Mouse (Mus musculus): ENCODE data around the gene Pkn1. TPM values are rescaled to one million over a fixed set of nuclear protein-coding genes. Genes with fewer than 3 reads are reported as not detected.
A peak's percentile ranks its signal among the peaks of the same experiment; 100 is the strongest.

Pkn1 gene
- polyA plus RNA-seq, 2 experiments from 2014 or later: 13.7 to 26.9 TPM

GRCm38 (mm10) chr8:83681099-83681498 is 17.9 kb downstream of the Pkn1 start:
- no peak for ATAC-seq

DNA sequence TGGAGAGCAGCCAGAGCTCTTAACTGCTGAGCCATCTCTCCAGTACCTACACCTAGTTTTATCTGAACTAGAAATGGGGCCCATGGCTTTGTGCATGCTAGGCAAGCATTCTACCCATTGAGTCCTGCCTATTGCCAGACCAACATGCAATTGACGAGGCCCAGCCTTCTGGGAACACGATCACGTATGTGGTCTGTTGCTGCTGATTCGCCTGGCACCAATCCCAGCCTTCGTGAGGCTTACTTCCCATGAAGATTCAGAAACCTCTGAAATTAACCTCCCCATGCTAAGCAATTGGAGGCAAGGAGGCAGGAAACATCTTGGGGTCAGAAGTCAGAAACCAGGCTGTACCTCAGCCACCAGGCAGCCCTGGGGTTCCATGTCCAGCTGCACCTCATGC is 18.4 kb downstream of the Pkn1 start:
- no peak for ATAC-seq

GRCm38 (mm10) chr8:83679866-83680265 is 19.1 kb downstream of the Pkn1 start:
- ATAC-seq: no peak

DNA sequence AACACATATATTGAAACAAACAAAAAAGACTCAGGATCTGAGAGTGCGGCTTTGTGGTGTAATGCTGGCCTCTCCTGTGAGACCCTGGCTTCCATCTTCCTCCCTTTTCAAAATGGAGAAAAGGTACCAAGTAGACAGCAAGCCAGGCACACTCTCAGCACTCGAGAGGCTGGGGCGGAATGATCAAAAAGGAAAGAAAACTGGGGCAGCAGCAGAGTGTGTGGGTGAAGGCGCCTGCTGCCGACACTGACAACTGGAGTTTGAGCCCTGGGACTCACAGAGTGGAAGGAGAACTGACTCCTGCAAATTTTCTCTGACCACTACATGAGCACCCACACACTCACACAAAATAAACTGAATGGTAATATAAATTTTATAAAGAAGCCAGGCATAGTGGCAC is 24.5 kb downstream of the Pkn1 start:
- ATAC-seq: no peak

- ATAC-seq: no peak
These were observed 26.0 kb downstream of the Pkn1 start for GRCm38 (mm10) chr8:83672936-83673335.

GRCm38 (mm10) chr8:83669013-83669412 is 30.0 kb downstream of the Pkn1 start:
- ATAC-seq: no peak

- peak; percentile 15 for ATAC-seq
These were observed 30.7 kb downstream of the Pkn1 start for GRCm38 (mm10) chr8:83668010-83668916.

DNA sequence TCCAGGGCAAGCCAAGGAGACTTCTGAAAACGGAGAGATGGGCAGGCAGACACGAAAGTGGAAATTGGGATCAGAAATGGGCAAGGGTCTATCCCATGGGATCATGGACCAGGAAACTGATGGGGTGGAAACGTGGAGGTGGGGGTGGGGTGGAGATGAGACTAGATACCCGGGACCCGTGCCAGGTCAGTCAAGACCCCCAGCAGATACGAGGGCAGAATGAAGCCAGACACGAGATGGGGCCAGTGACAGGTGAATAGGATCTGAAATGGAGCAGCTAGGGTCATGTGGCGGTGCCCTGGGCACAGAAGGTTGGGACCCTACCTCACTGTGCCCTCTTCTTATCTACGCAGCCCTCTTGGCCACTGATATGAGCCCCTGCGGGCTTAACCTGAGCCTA is 31.5 kb downstream of the Pkn1 start:
- ATAC-seq: no peak

GRCm38 (mm10) chr8:83666866-83667234 is 32.1 kb downstream of the Pkn1 start:
- ATAC-seq: no peak

DNA sequence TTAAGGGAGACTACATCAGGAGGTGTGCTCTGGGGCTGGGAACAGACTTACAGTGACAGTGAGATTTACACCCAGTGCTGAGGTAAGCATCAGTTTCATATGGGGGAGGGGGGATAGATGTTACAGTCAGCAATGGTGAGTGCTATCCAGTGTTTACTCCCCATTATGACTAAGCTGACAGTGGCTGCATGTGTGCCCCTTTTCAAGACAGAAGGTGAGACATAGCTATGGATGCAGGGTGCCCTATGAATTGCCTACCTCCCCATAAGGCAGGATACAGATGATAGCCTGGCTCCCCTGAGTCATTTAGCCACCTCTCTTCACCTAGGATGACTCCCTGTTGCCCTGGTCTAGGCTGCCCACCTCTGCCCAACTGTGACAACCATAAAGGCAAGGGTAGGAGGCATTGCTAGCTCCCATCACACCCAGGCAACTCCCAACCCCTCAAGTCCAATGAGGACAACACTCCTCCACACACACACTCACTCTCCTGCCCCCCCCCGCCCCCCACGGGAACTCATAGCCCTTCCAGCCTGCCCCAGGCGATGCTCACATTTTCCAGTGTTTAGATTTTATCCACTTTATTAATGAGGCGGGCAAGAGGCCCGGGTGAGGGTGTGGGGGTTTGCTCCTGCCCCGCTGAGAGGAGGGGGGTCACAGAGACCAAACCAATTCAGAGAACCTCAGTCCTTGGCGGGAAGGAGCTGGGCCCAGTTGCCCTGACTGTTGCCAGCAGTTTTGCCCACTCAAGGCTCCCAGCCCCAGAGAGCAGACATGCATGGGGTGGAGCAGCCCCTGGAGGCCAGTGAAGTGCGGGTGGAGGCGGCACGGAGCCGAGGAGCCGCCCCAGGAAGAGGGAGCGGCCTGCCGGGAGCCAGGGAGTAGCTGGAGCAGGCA is 32.8 kb downstream of the Pkn1 start, which contains the start of gene Ptger1:
Gene Ptger1, plus strand, starts transcription at position 710 of the 897 bp plus-strand sequence.
- ATAC-seq: no peak

DNA sequence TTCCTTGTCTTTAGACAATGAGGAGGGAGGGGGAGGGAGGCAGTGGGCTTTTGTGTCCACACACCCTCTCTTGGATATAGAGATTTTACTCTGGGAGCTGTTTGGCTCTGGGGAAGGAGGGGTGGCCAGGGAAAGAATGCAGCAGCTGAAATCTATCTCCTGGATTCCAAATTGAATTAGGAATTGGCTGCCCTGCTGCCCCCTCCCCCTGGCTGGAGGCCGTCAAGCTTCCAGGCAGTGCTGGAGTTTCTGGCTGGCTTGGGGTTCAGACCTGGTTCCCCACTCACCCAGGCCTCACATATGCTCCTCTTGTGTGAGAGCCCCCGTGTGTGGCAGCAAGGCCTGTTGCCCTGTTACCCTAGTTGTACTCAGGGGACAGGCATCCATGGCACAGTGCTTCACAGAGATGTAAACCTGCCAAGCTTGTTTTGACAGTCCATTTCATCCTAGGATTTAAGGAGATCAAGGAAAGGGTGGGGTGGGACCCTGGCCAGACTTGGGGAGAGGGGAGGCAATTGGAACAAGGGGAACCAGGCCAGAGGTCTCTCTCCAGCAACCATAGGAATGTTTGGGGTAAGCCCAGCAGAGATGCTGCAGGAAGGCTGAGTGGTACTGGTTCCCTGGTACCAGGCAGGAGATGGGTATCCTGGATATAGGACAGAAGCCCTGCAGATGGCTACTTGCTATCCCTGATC is 33.9 kb downstream of the Pkn1 start:
- no peak for ATAC-seq

DNA sequence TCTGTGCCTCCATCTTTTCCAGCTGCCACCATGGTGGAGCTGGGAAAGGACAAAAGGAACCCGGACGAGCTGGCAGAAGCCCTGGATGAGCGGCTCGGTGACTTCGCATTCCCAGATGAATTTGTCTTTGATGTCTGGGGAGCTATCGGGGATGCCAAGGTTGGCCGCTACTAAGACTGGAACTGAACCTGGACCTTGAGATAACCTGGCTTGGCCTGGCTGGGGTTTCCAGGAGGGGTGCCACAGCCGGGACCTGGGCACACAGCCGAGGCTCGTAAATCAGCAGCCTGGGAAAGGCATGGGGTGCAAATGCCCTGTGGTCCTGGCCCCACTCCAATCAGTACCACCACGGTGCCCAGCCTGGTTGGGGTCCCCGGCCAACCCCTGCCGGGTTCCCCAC is 34.9 kb downstream of the Pkn1 start:
- ATAC-seq: no peak

DNA sequence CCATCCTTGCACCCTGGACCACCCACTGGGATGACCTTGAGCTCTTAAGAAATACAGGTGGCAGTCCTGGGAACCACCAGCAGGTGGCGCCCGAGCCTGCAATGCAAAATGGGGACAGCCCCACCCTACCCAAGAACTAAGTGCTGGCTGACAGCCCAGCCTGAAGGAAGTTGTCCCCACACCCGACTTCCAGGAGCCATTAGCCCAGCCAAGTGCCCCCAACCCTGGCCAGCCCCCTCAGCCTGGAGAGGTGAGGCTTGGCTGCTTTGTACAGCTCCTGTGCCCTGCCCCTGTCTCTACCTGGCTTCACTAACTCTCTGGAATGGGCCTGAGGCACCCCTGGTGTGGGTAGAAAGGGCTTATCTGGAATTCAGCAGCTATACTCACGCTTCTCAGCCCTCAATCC is 36.6 kb downstream of the Pkn1 start:
- ATAC-seq: peak; percentile 81

DNA sequence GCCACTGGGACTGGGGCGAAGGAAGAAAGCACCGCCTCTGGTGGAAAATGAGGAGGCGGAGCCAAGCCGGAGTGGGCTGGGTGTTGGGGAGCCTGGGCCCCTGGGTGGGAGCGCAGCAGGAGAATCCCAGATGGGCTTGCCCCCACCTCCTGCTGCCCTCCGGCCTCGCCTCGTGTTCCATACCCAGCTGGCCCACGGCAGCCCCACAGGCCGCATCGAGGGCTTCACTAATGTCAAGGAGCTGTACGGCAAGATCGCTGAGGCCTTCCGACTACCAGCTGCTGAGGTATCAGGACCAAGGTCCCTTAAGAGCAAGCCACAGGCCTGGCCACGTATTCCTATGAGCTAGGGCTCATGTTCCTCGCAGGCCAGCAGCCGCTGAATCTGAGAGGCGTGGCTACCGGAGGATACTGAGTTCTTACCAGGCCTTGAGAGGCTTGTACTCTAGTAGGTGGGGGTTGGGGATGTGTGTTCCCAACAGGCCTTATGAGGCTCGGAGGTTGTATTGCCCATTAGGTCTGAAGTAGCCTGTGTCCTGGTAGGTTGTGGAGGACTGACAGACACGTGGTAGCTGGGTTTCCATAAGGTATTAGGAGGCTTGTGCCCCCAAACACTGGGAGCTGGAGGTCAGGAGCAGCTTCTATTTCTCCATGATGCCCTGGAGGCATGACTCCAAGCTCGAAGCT is 37.8 kb downstream of the Pkn1 start:
- no peak for ATAC-seq

DNA sequence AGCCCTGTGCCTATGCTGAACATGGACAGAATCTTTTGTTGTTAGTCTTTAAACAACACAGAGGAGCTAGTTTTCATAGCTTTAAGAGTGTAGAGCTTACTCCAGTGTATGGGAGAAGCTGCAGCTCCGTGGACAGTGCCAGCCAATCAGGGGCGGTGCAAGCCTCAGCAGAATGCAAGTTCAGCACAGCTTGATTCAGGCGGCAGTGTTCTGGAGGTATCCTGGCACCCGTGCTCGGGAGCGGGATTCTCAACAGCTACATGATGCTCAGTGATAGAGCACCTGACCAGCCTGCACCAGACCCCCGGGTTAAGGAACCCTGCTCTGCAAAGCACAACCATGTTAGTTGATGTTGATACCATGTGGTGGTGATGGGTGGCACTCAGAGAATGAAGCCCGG is 38.4 kb downstream of the Pkn1 start:
- ATAC-seq: no peak

DNA sequence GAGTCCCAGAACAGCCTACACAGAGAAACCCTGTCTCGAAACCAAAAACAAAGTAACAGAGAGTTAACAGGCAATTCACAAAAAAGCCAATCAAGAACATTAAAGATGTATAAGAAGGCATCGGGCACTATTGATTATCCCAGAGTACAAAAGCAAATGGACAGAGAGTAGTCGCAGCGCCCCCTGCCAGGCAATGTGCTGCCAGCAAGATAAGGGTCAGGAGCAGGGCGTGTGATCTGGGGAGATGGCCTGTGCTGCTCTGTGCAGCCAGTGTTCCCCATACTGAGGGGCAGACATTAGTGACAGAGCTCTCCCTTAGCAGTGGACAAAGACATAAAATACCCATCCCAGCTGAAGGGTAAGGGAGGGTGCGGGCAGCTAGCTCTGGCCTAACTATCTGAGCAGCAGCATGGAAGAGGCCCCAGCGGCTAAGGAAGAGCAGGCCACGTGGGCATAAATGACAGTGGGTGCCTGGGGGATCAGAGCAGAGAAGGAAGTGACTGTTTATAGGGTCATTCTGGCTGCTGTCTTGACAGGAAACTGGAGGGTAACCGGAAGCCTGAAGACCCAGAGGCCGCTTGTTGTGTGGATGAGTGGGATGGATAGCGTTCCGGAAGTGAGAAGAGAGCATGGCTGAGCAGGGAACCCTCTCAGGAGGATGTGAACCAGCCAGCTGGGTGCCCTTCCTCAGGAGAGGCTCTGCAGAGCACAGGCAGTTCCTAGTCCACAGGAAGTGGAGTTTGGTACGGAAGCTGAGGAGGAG is 42.3 kb downstream of the Pkn1 start:
- no peak for ATAC-seq

GRCm38 (mm10) chr8:83656043-83656442 is 42.9 kb downstream of the Pkn1 start:
- no peak for ATAC-seq

DNA sequence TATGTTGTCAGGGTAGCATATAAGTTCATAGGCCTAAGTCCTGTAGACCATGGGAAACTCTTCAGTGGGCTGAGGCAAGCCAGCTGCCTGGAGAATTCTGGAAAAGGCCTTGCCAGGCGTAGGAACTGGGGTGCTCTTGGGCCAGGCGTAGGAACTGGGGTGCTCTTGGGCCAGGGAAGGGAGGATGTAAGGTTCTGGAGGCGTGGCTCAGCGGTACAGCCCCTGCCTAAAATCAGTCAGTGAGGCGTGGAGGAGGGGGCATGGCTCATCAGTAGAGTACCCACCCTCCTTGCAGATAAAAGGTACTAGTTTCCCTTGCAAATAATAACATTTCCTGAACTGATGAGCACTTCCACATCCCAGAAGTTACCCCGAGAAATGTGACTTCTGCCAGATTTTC is 44.3 kb downstream of the Pkn1 start:
- ATAC-seq: no peak

- no peak for ATAC-seq
These were observed 45.3 kb downstream of the Pkn1 start for GRCm38 (mm10) chr8:83653662-83654017.

DNA sequence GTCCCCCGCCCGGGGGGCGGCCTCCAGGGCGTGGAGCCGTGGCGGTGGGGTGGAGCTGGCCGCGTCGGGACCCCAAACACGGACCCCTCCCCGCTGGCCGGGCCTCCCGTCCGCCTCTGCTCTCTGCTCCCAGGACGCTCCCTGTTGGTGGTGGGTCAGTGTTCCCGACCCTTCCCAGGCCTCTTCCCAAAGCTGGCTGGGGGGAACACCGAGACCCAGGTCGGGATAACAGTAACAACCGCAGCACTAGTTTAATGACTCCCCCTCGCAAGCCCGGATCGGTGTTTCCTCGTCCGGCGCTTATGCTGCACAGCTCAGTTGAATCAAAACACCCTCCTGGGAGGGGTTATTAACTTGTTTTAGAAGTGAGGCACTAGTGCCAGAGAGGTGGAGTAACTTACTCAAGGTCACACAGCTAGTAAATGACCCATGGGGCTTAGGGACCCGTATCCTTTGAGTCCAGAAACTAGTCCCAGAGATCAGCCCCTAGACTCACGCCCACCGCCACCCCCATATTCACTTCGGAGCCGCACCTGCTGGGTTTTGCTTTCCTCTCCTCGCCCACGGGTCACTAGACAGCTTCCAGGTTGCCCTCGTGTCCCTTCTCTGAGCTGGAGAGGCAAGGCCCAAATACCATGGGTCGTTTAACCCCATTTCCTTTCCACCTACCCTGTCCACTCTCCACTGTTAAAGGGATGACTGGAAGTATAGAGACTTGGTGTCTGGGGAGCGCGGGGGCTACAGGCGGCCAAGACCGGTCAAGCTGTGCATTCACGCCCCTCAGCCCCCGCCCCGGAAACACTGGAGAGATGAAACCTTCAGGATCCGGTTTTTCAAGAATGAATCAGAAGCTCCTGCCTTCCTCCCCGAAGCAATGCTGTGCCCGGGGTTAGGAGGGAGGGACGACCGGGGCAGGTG is 46.0 kb downstream of the Pkn1 start:
- peak; percentile 24 for ATAC-seq

All from activated CD4-positive, CD25-positive, alpha-beta regulatory T cell, adult 4 months (primary cell).